29 mouse cellular contexts compared by ENCODE assay signal in the genomic region with DNA sequence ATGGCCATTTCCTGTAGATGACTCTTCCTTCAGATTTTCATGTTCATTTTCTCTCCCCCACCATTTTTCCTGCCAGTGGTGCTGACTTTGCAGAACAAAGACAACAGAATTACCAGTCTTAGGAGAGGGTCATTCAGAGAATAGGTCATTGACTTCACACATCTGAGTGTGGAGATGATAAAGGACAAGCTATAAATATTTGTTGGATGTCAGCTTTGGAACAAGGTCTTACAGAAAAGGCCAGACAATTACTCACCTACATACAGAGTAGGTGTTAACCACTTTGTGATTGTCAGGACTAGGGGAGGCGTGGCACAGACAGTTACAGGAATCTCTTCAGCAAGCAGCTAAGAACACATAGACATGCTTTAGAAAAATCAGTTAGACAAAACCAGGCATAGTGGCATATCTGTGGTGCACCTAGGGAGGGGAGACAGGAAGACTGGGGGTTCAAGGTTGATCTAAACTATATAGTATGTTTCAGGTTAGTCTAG. TPM values are rescaled to one million over a fixed set of nuclear protein-coding genes. Genes with fewer than 3 reads are reported as not detected.
"Had no signal": no experiment of that assay in that cellular context is flagged by ENCODE, and none has a peak within 500 bp of the region (broad histone marks: within the 10 kb centered on the region; RNA-seq: fewer than 3 reads in every experiment).

No protein-coding gene starts in this region.

- ATAC-seq: liver, postnatal 0 days; lung, postnatal 0 days; midbrain, embryonic 15.5 days had no signal

- H3K27me3 ChIP-seq: limb, embryonic 12.5 days; limb, embryonic 15.5 days; midbrain, embryonic 12.5 days; midbrain, embryonic 15.5 days; neural tube, embryonic 13.5 days had no signal

- H3K4me3 ChIP-seq: layer of hippocampus, adult 2 months; limb, embryonic 12.5 days; limb, embryonic 15.5 days; midbrain, embryonic 12.5 days; midbrain, embryonic 15.5 days; neural tube, embryonic 13.5 days had no signal

- H3K36me3 ChIP-seq: limb, embryonic 12.5 days; limb, embryonic 15.5 days; midbrain, embryonic 12.5 days; midbrain, embryonic 15.5 days; neural tube, embryonic 13.5 days had no signal

- H3K9me3 ChIP-seq: limb, embryonic 12.5 days; limb, embryonic 15.5 days; midbrain, embryonic 12.5 days; midbrain, embryonic 15.5 days; neural tube, embryonic 13.5 days had no signal

- H3K4me2 ChIP-seq: limb, embryonic 12.5 days; limb, embryonic 15.5 days; liver, embryonic 11.5 days; lung, embryonic 14.5 days; midbrain, embryonic 12.5 days; midbrain, embryonic 15.5 days; neural tube, embryonic 13.5 days had no signal

- H3K27ac ChIP-seq: kidney, postnatal 0 days; layer of hippocampus, adult 2 months; limb, embryonic 12.5 days; limb, embryonic 15.5 days; liver, embryonic 14.5 days; macrophage; midbrain, embryonic 12.5 days; midbrain, embryonic 15.5 days; neural tube, embryonic 13.5 days; stomach, postnatal 0 days had no signal

- H3K4me1 ChIP-seq: limb, embryonic 12.5 days; limb, embryonic 15.5 days; midbrain, embryonic 12.5 days; midbrain, embryonic 15.5 days; neural tube, embryonic 13.5 days had no signal

- DNase-seq: kidney, postnatal 25 days; layer of hippocampus, adult 9-11 months; left cerebral cortex, postnatal 4 days; liver, postnatal 0 days; lung, embryonic 14.5 days; retina, postnatal 1 day; right cerebral cortex, postnatal 25 days; thymus, adult 2 months; thymus, postnatal 14 days; thymus, postnatal 4 days had no signal

- H3K9ac ChIP-seq: limb, embryonic 12.5 days; limb, embryonic 15.5 days; liver, embryonic 14.5 days; liver, postnatal 0 days; lung, embryonic 14.5 days; midbrain, embryonic 12.5 days; midbrain, embryonic 15.5 days; neural tube, embryonic 13.5 days had no signal

RNA-seq across cellular contexts. Expression of gene Rpl9-ps1, which starts 8.6 kb away (rescaled TPM):
- total RNA-seq: layer of hippocampus, adult 2 months; layer of hippocampus, postnatal 25 days; left cerebral cortex, adult 18-20 months; left cerebral cortex, postnatal 10 days; left cerebral cortex, postnatal 4 days had no signal
- polyA plus RNA-seq: kidney, embryonic 14.5 days; kidney, postnatal 0 days; large intestine, adult 2 months; limb, embryonic 12.5 days; limb, embryonic 15.5 days; liver, embryonic 11.5 days; liver, embryonic 14.5 days; liver, postnatal 0 days; lung, embryonic 14.5 days; lung, postnatal 0 days; macrophage; midbrain, embryonic 12.5 days; midbrain, embryonic 15.5 days; neural tube, embryonic 13.5 days; spleen, adult 2 months; stomach, embryonic 14.5 days; stomach, postnatal 0 days; thymus, adult 2 months had no signal

RNA-seq across cellular contexts. Expression of gene Ccl3, which starts 12.4 kb away (rescaled TPM):
- total RNA-seq: layer of hippocampus, adult 2 months; layer of hippocampus, postnatal 25 days; left cerebral cortex, adult 18-20 months had no signal
- polyA plus RNA-seq: limb, embryonic 12.5 days; stomach, embryonic 14.5 days had no signal

RNA-seq across cellular contexts. Expression of gene Ccl4, which starts 25.6 kb away (rescaled TPM):
- total RNA-seq: layer of hippocampus, adult 2 months; layer of hippocampus, postnatal 25 days; left cerebral cortex, adult 18-20 months; left cerebral cortex, postnatal 10 days; left cerebral cortex, postnatal 4 days had no signal
- polyA plus RNA-seq: kidney, embryonic 14.5 days; midbrain, embryonic 15.5 days had no signal
